Mouse (Mus musculus) forebrain, embryonic 11.5 days (tissue): ENCODE results near the gene Ngef. TPM values are rescaled to one million over a fixed set of nuclear protein-coding genes. Genes with fewer than 3 reads are reported as not detected.

Source experiments
- ATAC-seq: fragments of 200-750 bp; cut with Nextera tagmentation; replicated peaks from 2 replicates; pipeline ENCODE4 v1.8.0; 2017; ENCODE audit warnings: moderate TSS enrichment; ENCODE audit not compliant: low FRiP score
- DNase-seq: peaks from one replicate; pipeline ENCODE4 v3.0.0-alpha.2; 2017; ENCODE audit warnings: low spot score
- H3K27ac ChIP-seq: fragments of 300-500 bp; sonication (generic); 2 replicates; pipeline ENCODE4 v1.5.1; 2014; ENCODE audit warnings: low read depth, low read length
- H3K27me3 ChIP-seq: fragments of 300-500 bp; sonication (generic); 2 replicates; pipeline ENCODE4 v1.6.1; 2014; ENCODE audit warnings: mild to moderate bottlenecking, low read length, mixed read lengths; ENCODE audit not compliant: control insufficient read depth, insufficient read depth
- H3K36me3 ChIP-seq: fragments of 300-500 bp; sonication (generic); 2 replicates; pipeline ENCODE4 v1.6.1; 2014; ENCODE audit warnings: mild to moderate bottlenecking, low read length, moderate library complexity, mixed read lengths; ENCODE audit not compliant: control insufficient read depth, insufficient read depth
- H3K4me1 ChIP-seq: fragments of 300-500 bp; sonication (generic); replicated peaks from 2 replicates; pipeline ENCODE4 v1.6.1; 2014; ENCODE audit warnings: low read length, mixed read lengths; ENCODE audit not compliant: control insufficient read depth, insufficient read depth
- H3K4me2 ChIP-seq: fragments of 300-500 bp; sonication (generic); 2 replicates; pipeline ENCODE4 v1.6.1; 2014; ENCODE audit warnings: low read depth, mild to moderate bottlenecking, low read length, moderate library complexity, mixed read lengths; ENCODE audit not compliant: severe bottlenecking
- H3K4me3 ChIP-seq: fragments of 300-500 bp; sonication (generic); 2 replicates; pipeline ENCODE4 v1.5.1; 2014; ENCODE audit warnings: low read depth, low read length
- H3K9ac ChIP-seq: fragments of 300-500 bp; sonication (generic); 2 replicates; pipeline ENCODE4 v1.6.1; 2014; ENCODE audit warnings: low read length
- H3K9me3 ChIP-seq: fragments of 300-500 bp; sonication (generic); 2 replicates; pipeline ENCODE4 v1.6.1; 2016; ENCODE audit warnings: low read length, mixed read lengths; ENCODE audit not compliant: control insufficient read depth
- WGBS: fragments of 180-500 bp; shearing (Covaris S2); extraction: QIAGEN DNeasy Blood & Tissue Kit; methylation state at CpG from one replicate; pipeline ENCODE4 v1.1.7; 2014; 5-methylcytosine and 5-hydroxymethylcytosine counted together
- polyA plus RNA-seq: library from polyadenylated mRNA; unstranded; fragments of >200 nt; fragmentation: Nextera tagmentation; extraction: Ambion mirVana; gene quantifications from 2 replicates; pipeline ENCODE4 v1.2.1, GENCODE M21; 2014

Ngef gene
- polyA plus RNA-seq, 1 experiment from 2014 or later, result 2.5 TPM

DNA sequence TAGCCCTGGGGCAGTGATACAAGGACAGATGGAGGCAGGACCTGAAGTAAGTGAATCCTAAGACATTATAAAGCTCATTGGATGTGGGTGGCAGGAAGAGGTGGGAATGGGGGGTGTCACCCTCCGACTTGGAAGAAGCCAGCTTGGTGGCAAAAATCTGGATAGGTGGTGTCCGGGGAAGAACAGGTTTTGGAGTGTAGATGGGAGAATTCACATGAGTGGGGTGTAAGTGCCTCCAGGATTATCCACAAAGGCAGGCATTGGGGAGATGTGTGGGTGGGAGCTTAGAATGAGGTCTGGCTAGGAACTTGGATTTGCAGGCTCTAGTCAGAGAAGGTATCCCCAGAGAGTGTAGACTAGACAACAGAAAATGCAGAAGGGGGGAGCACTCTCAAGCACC lies 31.6 kb upstream of the Ngef start:
- no peak for ATAC-seq

DNA sequence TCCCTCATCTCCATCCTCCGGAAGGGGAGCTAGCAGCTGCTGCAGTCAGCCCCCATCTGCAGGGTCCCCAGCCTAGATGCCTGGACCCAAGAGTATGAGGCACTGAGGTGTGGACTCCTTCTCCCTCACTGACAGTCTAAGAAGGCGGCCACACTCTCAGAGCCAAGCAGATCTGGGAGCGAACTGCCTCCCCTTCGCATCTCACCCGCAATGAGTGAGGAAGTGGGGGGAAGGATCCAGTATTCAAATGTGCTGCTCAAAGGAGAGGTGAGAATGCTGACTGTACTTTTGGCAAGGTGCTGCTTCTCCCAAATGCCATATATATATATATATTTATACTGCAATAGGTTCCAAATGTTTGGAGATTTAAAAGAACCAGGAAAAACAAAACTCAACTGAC lies 29.7 kb upstream of the Ngef start:
- Histone ChIP-seq H3K9me3 (no peaks in the 10 kb centered on the region), H3K4me1 (no peaks in the 10 kb centered on the region), H3K9ac (no peak overlapping the region), H3K36me3 (no peaks in the 10 kb centered on the region), H3K4me2 (no peak overlapping the region), H3K27me3 (no peaks in the 10 kb centered on the region), H3K27ac (no peak overlapping the region), H3K4me3 (no peak overlapping the region)
- WGBS, result 89% methylated on average over 5 of the region's 5 CpGs
- no peak for DNase-seq
- ATAC-seq, result no peak

More for the DNA sequence above, 31.6 kb upstream of the Ngef start:
- H3K4me3 ChIP-seq, result no peak overlapping the region
- no peak overlapping the region for H3K9ac ChIP-seq
- H3K36me3 ChIP-seq, result no peaks in the 10 kb centered on the region
- 83% methylated on average over 2 of the region's 2 CpGs for WGBS
- no peak for DNase-seq
- no peak overlapping the region for H3K4me2 ChIP-seq
- no peaks in the 10 kb centered on the region for H3K27me3 ChIP-seq
- no peaks in the 10 kb centered on the region for H3K4me1 ChIP-seq
- H3K9me3 ChIP-seq, result no peaks in the 10 kb centered on the region
- H3K27ac ChIP-seq, result no peak overlapping the region

DNA sequence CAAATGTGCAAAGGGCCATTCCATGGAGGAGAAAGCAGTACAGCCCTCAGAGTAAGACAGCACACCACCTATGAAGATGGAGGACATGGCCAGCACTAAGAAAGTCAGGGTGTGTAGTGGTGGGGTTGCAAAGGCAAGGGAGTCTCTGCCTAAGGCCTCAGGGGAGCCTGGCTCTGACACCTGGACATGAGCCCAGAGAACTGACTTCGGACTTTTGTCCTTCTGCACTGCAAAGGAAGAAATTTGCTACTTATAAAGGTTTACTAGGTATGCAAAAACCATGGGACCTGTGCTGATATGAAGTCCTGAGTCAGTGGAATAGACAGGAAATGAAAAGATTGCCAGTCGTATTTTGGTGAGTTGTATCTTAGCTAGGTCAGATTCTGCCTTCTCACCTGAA lies 28.1 kb upstream of the Ngef start:
- DNase-seq (no peak), ATAC-seq (no peak)
- Histone ChIP-seq H3K27me3 (no peaks in the 10 kb centered on the region), H3K4me1 (no peaks in the 10 kb centered on the region), H3K4me2 (no peak overlapping the region), H3K4me3 (no peak overlapping the region), H3K27ac (no peak overlapping the region), H3K9ac (no peak overlapping the region), H3K36me3 (no peaks in the 10 kb centered on the region), H3K9me3 (no peaks in the 10 kb centered on the region)
- 81% methylated on average over 2 of the region's 2 CpGs for WGBS

DNA sequence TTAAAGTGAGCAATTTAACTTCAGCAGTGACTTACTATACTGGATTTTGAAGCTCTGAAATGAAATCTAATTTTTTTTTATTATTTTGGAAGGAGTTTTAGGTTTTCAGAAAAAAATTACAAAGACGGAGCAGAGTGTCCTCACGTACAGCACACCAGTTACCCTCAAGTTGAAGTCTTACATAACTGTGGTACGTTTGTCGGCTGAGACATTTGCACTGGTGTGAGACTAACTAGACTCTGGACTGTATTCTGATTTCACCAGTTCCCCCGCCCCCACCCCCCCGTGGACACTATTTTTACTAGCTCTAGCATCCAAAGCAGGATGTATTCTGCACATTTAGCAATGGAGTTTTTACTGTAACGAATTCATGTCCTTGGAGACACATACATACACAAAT lies 26.9 kb upstream of the Ngef start:
- no peaks in the 10 kb centered on the region for H3K36me3 ChIP-seq
- H3K9ac ChIP-seq, result no peak overlapping the region
- H3K4me1 ChIP-seq, result no peaks in the 10 kb centered on the region
- H3K4me3 ChIP-seq, result no peak overlapping the region
- H3K27ac ChIP-seq, result no peak overlapping the region
- 80% methylated on average over 7 of the region's 7 CpGs for WGBS
- no peaks in the 10 kb centered on the region for H3K9me3 ChIP-seq
- H3K4me2 ChIP-seq, result no peak overlapping the region
- DNase-seq, result no peak
- H3K27me3 ChIP-seq, result no peaks in the 10 kb centered on the region
- no peak for ATAC-seq

DNA sequence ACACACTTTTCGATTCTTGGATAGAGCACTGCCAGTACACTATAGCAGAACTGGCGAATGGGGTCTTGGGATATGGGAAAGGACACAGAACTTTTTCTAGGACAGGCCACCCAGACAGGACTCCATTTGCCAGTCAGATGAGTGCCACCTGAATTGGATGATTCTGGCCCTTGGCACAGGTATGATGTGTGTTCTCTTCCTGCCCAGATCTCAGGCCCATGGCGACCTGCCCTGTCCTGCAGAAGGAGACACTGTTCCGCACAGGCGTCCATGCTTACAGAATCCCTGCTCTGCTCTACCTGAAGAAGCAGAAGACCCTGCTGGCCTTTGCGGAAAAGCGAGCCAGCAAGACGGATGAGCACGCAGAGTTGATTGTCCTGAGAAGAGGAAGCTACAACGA lies 21.0 kb upstream of the Ngef start:
- H3K9me3 ChIP-seq, result no peaks in the 10 kb centered on the region
- ATAC-seq, result no peak
- no peak overlapping the region for H3K9ac ChIP-seq
- no peaks in the 10 kb centered on the region for H3K27me3 ChIP-seq
- DNase-seq, result no peak
- H3K4me3 ChIP-seq, result no peak overlapping the region
- H3K36me3 ChIP-seq, result no peaks in the 10 kb centered on the region
- WGBS, result 94% methylated on average over 10 of the region's 10 CpGs
- no peak overlapping the region for H3K27ac ChIP-seq
- no peak overlapping the region for H3K4me2 ChIP-seq
- H3K4me1 ChIP-seq, result no peaks in the 10 kb centered on the region

DNA sequence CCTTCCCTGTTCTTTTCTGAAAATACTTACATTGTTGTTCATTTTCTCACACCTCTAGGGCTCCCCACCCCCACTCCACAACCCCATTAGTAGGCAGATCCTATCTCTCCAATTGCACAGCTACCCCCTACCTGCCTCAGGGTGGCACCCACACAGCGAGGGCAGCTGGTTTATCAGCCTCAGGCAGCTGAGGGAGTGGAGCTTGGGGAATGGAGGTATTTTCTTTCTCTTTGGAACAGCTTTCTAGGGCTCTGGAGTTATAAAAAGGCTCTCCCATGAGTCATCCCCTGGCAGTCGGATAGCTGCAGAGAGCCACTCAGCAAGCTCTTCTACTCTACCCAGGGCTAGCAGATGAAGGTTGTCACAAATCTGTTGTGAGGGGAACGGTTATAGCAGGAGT lies 20.6 kb upstream of the Ngef start:
- Histone ChIP-seq H3K27me3 (no peaks in the 10 kb centered on the region), H3K36me3 (no peaks in the 10 kb centered on the region), H3K4me3 (no peak overlapping the region), H3K27ac (no peak overlapping the region), H3K9me3 (no peaks in the 10 kb centered on the region), H3K9ac (no peak overlapping the region), H3K4me2 (no peak overlapping the region), H3K4me1 (no peaks in the 10 kb centered on the region)
- 76% methylated on average over 3 of the region's 3 CpGs for WGBS
- DNase-seq (no peak), ATAC-seq (no peak)

DNA sequence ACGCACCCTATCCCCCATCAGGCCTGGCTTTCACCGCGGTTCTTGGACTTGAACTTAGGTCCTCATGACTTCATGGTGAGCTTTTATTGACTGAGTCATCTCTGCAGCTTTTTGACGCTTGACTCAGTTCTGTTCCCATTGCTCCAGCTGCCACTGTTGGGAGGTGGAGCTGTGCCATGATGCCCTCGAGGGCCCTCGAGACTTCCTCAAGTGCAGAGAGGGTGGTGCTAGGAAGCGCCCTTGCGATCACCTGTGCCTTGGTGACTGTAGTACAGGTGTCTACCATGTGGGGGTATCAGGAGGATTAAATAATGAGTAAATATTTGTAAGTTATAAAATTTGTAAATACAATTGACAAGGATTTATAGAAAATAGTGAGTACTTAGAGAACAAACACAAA lies 16.3 kb upstream of the Ngef start:
- Histone ChIP-seq H3K27me3 (no peaks in the 10 kb centered on the region), H3K9me3 (no peaks in the 10 kb centered on the region), H3K27ac (no peak overlapping the region), H3K9ac (no peak overlapping the region), H3K4me2 (no peak overlapping the region), H3K36me3 (no peaks in the 10 kb centered on the region), H3K4me1 (no peaks in the 10 kb centered on the region), H3K4me3 (no peak overlapping the region)
- DNase-seq (no peak), ATAC-seq (no peak)
- 87% methylated on average over 8 of the region's 8 CpGs for WGBS

DNA sequence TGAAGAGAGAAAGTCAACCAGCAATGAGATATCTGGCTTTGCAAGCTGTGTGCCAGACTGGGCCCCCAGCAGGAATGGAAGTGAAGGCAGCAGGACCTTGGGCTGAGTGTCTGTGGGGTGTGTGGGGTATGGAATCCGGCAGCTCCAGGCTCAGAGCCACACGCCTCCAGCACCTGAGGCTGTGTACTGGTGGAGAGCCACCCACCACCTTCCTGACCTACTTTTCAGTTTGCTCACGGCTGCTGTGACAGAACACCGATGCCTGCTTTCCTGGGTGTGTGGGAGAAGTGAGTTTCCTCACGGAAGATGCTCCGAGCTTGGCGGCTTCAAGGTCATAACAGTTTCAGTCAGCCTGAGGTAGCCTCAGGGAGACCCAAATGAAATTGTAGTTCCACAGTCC lies 15.5 kb upstream of the Ngef start:
- H3K4me2 ChIP-seq, result no peak overlapping the region
- no peak overlapping the region for H3K9ac ChIP-seq
- DNase-seq, result no peak
- no peak for ATAC-seq
- H3K4me1 ChIP-seq, result no peaks in the 10 kb centered on the region
- 90% methylated on average over 7 of the region's 7 CpGs for WGBS
- no peaks in the 10 kb centered on the region for H3K27me3 ChIP-seq
- H3K4me3 ChIP-seq, result no peak overlapping the region
- H3K27ac ChIP-seq, result no peak overlapping the region
- H3K9me3 ChIP-seq, result no peaks in the 10 kb centered on the region
- H3K36me3 ChIP-seq, result no peaks in the 10 kb centered on the region

DNA sequence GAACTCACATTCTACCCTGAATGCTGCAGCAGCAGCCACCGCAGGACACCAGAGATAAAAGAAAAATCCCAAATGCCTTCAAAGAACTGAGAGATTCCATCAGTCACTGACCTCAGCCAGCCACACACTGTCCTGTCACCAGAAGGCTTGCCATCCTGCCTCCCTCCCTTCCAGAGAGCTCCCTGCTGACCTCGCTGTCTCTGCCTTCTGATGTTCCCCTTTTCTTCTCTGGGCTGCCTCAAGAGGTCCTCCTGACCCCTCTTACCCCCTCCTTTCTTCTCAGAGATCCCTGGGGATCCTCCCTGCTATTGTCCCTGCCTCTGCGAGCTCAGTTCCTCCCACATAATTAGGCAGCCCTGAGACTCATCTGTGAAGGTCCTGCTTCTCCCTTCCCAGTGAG lies 7.2 kb upstream of the Ngef start:
- Histone ChIP-seq H3K36me3 (no peaks in the 10 kb centered on the region), H3K9me3 (no peaks in the 10 kb centered on the region), H3K4me3 (no peak overlapping the region), H3K4me2 (no peak overlapping the region), H3K27ac (no peak overlapping the region), H3K27me3 (no peaks in the 10 kb centered on the region), H3K4me1 (no peaks in the 10 kb centered on the region), H3K9ac (no peak overlapping the region)
- DNase-seq (no peak), ATAC-seq (no peak)
- 3% methylated on average over 3 of the region's 3 CpGs for WGBS
